Mouse (Mus musculus) myocyte (in vitro differentiated cells): ENCODE data around the gene Ccdc96. TPM values are rescaled to one million over a fixed set of nuclear protein-coding genes. Genes with fewer than 3 reads are reported as not detected.

ENCODE experiments used
- H3K27me3 ChIP-seq: one replicate; pipeline ENCODE4 v1.6.1; 2011; ENCODE audit not compliant: control insufficient read depth, insufficient read depth, insufficient read length
- H3K36me3 ChIP-seq: one replicate; pipeline ENCODE4 v1.6.1; 2011; ENCODE audit not compliant: control insufficient read depth, insufficient read depth
- H3K4me2 ChIP-seq: one replicate; pipeline ENCODE4 v1.6.1; 2011; ENCODE audit warnings: low read depth, control low read depth
- H3K4me3 ChIP-seq: one replicate; pipeline ENCODE4 v1.5.1; 2011; ENCODE audit warnings: mild to moderate bottlenecking, control low read depth, moderate library complexity
- H3K79me2 ChIP-seq: one replicate; pipeline ENCODE4 v1.6.1; 2011; ENCODE audit not compliant: control insufficient read depth, insufficient read depth
- H3ac ChIP-seq: one replicate; pipeline ENCODE4 v1.6.1; 2011; ENCODE audit not compliant: control insufficient read depth, insufficient read length
- CEBPB ChIP-seq: IDR thresholded peaks from 2 replicates; pipeline ENCODE4 v1.6.1; 2011; ENCODE audit warnings: mild to moderate bottlenecking, moderate library complexity; ENCODE audit not compliant: poor library complexity, insufficient read depth, severe bottlenecking
- E2F4 ChIP-seq: IDR thresholded peaks from one replicate; pipeline ENCODE4 v1.6.1; 2011; ENCODE audit warnings: mild to moderate bottlenecking, control low read depth, moderate library complexity; ENCODE audit not compliant: insufficient read depth
- MAX ChIP-seq: IDR thresholded peaks from one replicate; pipeline ENCODE4 v1.6.1; 2011; ENCODE audit warnings: low read depth, mild to moderate bottlenecking, control low read depth
- MYOD1 ChIP-seq, 3 experiments: IDR thresholded peaks; one replicate each; pipeline ENCODE4 v1.6.1; 2011; ENCODE audit warnings: control low read depth in 2 of 3, low read depth in 2 of 3, mild to moderate bottlenecking in 2 of 3, moderate library complexity in 1 of 3; ENCODE audit not compliant: insufficient read length in 2 of 3, control insufficient read depth in 1 of 3
- MYOG ChIP-seq, 3 experiments: IDR thresholded peaks; one replicate each; pipeline ENCODE4 v1.6.1; 2011; ENCODE audit warnings: control low read depth in 2 of 3, low read depth in 2 of 3, mild to moderate bottlenecking in 2 of 3; ENCODE audit not compliant: insufficient read length in 2 of 3, control insufficient read depth in 1 of 3, insufficient read depth in 1 of 3
- POLR2A ChIP-seq: IDR thresholded peaks from one replicate; pipeline ENCODE4 v1.6.1; 2011; ENCODE audit warnings: low read depth, mild to moderate bottlenecking, control low read depth, moderate library complexity; ENCODE audit not compliant: insufficient read length
- POLR2AphosphoS2 ChIP-seq: IDR thresholded peaks from one replicate; pipeline ENCODE4 v1.6.1; 2011; ENCODE audit warnings: low read depth, control low read depth; ENCODE audit not compliant: insufficient read length
- REST ChIP-seq: IDR thresholded peaks from one replicate; pipeline ENCODE4 v1.6.1; 2011; ENCODE audit warnings: mild to moderate bottlenecking, control low read depth, moderate library complexity; ENCODE audit not compliant: insufficient read depth, insufficient read length
- SRF ChIP-seq: IDR thresholded peaks from one replicate; pipeline ENCODE4 v1.6.1; 2011; ENCODE audit warnings: low read depth; ENCODE audit not compliant: control insufficient read depth, insufficient read length
- TCF12 ChIP-seq: IDR thresholded peaks from one replicate; pipeline ENCODE4 v1.6.1; 2011; ENCODE audit warnings: mild to moderate bottlenecking, control low read depth; ENCODE audit not compliant: poor library complexity, insufficient read depth, severe bottlenecking
- TCF3 ChIP-seq: IDR thresholded peaks from one replicate; pipeline ENCODE4 v1.6.1; 2011; ENCODE audit warnings: low read depth, control low read depth; ENCODE audit not compliant: insufficient read length
- USF1 ChIP-seq: IDR thresholded peaks from one replicate; pipeline ENCODE4 v1.6.1; 2011; ENCODE audit warnings: low read depth, mild to moderate bottlenecking, control low read depth, moderate library complexity
- polyA plus RNA-seq: library from polyadenylated mRNA; unstranded; fragments of >200 nt; fragmentation: generic; extraction: Trizol; gene quantifications from one replicate; pipeline ENCODE4 v1.2.1, GENCODE M21; 2012; ENCODE audit warnings: missing spikeins

Gene Ccdc96
- polyA plus RNA-seq, 1 experiment: 0.38 TPM

GRCm38 (mm10) chr5:36471206-36471605, 13.2 kb upstream of the Ccdc96 start:
- no peak overlapping the region for H3K4me2 ChIP-seq
- H3K36me3 ChIP-seq: peaks cover 44% of the 10 kb centered on the region
- peak; percentile 33 for TF ChIP-seq POLR2AphosphoS2
- no peak for TF ChIP-seq MYOG (IDR thresholded peaks at IDR 0.05; ENCODE audit: control insufficient read depth in 1 of 3, insufficient read depth in 1 of 3, insufficient read length in 2 of 3, low read depth in 2 of 3)
- H3K4me3 ChIP-seq: no peak overlapping the region
- H3K27me3 ChIP-seq: no peaks in the 10 kb centered on the region
- H3K79me2 ChIP-seq: peaks cover 29% of the 10 kb centered on the region
- no peak overlapping the region for H3ac ChIP-seq

- peaks cover 44% of the 10 kb centered on the region for H3K36me3 ChIP-seq
- H3ac ChIP-seq: no peak overlapping the region
- TF ChIP-seq MYOD1 (IDR thresholded peaks at IDR 0.05; ENCODE audit: control insufficient read depth in 1 of 3, insufficient read length in 2 of 3, low read depth in 2 of 3): no peak
- no peak for TF ChIP-seq TCF12
- no peak for TF ChIP-seq SRF
- no peak for TF ChIP-seq POLR2AphosphoS2
- TF ChIP-seq REST: no peak
- H3K27me3 ChIP-seq: no peaks in the 10 kb centered on the region
- H3K4me3 ChIP-seq: no peak overlapping the region
- H3K4me2 ChIP-seq: no peak overlapping the region
- H3K79me2 ChIP-seq: peaks cover 26% of the 10 kb centered on the region
Measured at GRCm38 (mm10) chr5:36472876-36473655, 11.3 kb upstream of the Ccdc96 start.

- Histone ChIP-seq H3K79me2 (peaks cover 28% of the 10 kb centered on the region), H3K4me2 (no peak overlapping the region), H3K36me3 (peaks cover 40% of the 10 kb centered on the region), H3K4me3 (no peak overlapping the region), H3ac (no peak overlapping the region), H3K27me3 (no peaks in the 10 kb centered on the region)
- TF ChIP-seq MAX (no peak), SRF (no peak), USF1 (no peak), POLR2A (peak; percentile 21), POLR2AphosphoS2 (peak; percentile 66), CEBPB (no peak), E2F4 (no peak), TCF3 (no peak), REST (no peak), TCF12 (no peak)
Measured at GRCm38 (mm10) chr5:36474283-36474682, 10.1 kb upstream of the Ccdc96 start.

- Histone ChIP-seq H3K36me3 (peaks cover 10% of the 10 kb centered on the region), H3K79me2 (peaks cover 59% of the 10 kb centered on the region), H3ac (no peak overlapping the region), H3K27me3 (no peaks in the 10 kb centered on the region), H3K4me2 (no peak overlapping the region), H3K4me3 (no peak overlapping the region)
- TF ChIP-seq USF1 (no peak), MAX (no peak), MYOD1 (IDR thresholded peaks at IDR 0.05; ENCODE audit: control insufficient read depth in 1 of 3, insufficient read length in 2 of 3, low read depth in 2 of 3) (no peak), SRF (no peak), E2F4 (no peak), TCF12 (no peak), REST (no peak), CEBPB (no peak)
Measured at GRCm38 (mm10) chr5:36477486-36477885, 6.9 kb upstream of the Ccdc96 start.

- Histone ChIP-seq H3K79me2 (peaks cover 70% of the 10 kb centered on the region), H3ac (no peak overlapping the region), H3K36me3 (no peaks in the 10 kb centered on the region), H3K4me3 (no peak overlapping the region), H3K4me2 (no peak overlapping the region), H3K27me3 (no peaks in the 10 kb centered on the region)
- no peak for TF ChIP-seq MYOD1 (IDR thresholded peaks at IDR 0.05; ENCODE audit: control insufficient read depth in 1 of 3, insufficient read length in 2 of 3, low read depth in 2 of 3)
- no peak for TF ChIP-seq TCF12
- no peak for TF ChIP-seq MYOG (IDR thresholded peaks at IDR 0.05; ENCODE audit: control insufficient read depth in 1 of 3, insufficient read depth in 1 of 3, insufficient read length in 2 of 3, low read depth in 2 of 3)
- no peak for TF ChIP-seq MAX
- TF ChIP-seq POLR2AphosphoS2: no peak
- TF ChIP-seq REST: no peak
Measured at GRCm38 (mm10) chr5:36478540-36479420, 5.6 kb upstream of the Ccdc96 start.
